Mouse (Mus musculus) CD4-positive helper T cell, adult 2 months (primary cell): ENCODE data around the gene Nynrin.

ENCODE experiments used
- DNase-seq: peaks from one replicate; pipeline ENCODE4 v3.0.0-alpha.2; 2012; ENCODE audit warnings: low read depth, missing footprints, low spot score

Gene Nynrin

DNA sequence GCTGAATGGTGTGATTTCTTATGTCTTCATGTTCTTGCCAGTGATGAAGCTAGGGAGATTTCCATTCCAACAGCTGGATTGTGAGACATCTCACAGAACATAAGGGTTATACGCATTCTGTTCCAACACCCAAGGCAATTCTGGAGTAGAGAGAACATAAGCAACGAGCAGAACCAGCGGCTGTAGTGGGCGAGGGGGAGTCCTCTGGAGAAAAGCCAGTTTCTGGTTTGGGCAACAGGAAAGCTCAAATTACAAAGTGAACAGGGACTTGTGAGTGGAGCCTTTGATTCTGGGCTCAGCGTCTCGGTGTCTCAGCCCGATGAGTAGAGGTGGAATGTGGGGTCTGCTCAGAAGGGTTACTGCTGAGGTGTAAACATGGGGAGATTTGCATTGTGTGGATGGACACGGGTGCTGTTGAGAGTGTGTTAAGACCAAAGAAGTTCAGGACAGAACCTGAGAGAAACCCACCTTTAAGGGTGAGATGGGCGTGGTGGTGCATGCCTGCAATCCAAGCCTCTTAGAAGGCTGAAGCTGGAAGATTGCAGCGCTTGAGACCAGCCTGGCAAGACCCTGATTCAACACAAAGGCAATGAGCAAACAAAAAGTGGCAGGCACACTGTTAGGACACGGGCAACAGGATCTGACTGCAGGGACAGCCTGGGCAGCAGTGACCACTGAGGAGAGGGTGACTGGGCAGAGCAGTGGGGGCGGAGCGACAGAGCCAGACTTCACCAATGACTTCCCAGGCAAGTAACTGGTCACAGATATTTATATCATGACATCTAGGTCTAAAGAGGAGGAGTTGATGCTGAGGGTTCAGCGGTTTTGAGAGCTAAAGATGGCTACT lies 23.9 kb downstream of the Nynrin start:
- DNase-seq, result no peak

GRCm38 (mm10) chr14:55878316-55878940 lies 24.6 kb downstream of the Nynrin start:
- no peak for DNase-seq

DNA sequence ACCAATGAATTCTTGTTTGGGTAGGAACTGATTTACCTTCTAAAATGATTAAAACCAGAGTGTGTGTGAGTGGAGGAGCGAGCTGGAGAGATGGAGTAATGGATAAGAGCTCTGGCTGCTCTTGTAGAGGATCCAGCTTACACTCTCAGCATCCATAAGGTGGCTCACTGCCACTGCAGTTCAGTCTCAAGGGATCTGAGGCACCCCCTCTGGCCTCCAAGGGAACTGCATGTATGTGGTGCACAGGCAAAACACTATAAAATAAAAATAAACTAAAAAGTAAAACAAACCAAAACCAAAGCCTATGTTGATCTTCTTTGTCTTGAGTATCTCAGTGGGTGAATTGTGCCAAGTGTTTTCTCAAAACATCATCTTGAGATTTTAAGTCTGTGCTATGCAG lies 25.8 kb downstream of the Nynrin start:
- peak; percentile 85 for DNase-seq

- no peak for DNase-seq
Measured at GRCm38 (mm10) chr14:55880982-55881381, 27.2 kb downstream of the Nynrin start.

- DNase-seq, result peak; percentile 70
Measured at GRCm38 (mm10) chr14:55882171-55882641, 28.4 kb downstream of the Nynrin start.

DNA sequence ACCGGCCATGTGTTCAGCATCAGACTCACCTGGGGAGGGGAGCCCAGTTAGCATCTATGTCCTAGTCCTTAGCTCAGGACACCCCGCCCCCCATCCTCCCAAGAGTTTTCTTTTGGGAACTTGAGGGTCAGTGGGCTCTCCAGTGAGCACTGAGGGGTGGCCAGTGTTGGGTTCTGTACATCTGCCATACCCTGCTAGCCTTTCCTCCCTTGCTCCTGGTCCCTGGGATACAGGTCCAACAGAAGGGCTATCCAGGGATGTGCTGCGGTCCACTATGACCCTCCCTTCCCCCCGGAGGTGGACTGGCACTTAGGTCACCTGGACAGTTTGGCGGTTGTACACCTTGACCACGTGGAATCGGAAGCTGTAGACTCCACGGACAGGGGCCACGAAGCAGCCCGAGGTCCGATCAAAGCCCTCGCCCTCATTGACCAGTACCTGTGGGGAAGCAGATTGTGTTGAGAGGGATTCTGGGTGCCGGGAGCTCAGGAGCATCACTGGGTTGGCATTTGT lies 29.4 kb downstream of the Nynrin start:
- DNase-seq, result no peak

- peak; percentile 18 for DNase-seq
Measured at GRCm38 (mm10) chr14:55883663-55884062, 29.9 kb downstream of the Nynrin start.

- no peak for DNase-seq
Measured at GRCm38 (mm10) chr14:55884166-55884565, 30.4 kb downstream of the Nynrin start, which contains the start of gene Cbln3. Gene Cbln3 (minus strand): TSS chr14:55884392.

DNA sequence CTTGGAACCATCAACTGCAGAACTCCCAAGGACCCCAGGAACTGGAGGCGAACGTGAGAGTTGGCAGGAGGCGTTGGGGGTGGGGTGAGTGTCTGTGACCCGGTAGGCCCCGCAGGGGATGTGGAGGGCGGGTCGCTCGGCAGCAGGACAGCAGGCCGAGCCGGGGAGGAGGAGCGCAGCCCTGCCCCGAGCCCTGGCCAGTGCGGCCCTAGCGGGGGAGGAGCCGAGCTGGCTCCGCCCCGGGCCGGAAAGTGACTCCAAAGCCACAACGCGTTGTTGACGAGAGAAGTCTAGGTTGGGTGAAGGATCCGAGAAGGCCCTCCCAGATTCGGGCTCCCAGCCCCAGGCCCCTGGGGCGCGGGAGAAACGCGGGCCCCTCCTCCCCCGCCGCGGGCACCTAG lies 30.9 kb downstream of the Nynrin start, which contains the start of gene Khnyn:
TSS of gene Khnyn (plus strand) at position 235 of the 401 bp plus-strand sequence.
- peak; percentile 89 for DNase-seq

DNA sequence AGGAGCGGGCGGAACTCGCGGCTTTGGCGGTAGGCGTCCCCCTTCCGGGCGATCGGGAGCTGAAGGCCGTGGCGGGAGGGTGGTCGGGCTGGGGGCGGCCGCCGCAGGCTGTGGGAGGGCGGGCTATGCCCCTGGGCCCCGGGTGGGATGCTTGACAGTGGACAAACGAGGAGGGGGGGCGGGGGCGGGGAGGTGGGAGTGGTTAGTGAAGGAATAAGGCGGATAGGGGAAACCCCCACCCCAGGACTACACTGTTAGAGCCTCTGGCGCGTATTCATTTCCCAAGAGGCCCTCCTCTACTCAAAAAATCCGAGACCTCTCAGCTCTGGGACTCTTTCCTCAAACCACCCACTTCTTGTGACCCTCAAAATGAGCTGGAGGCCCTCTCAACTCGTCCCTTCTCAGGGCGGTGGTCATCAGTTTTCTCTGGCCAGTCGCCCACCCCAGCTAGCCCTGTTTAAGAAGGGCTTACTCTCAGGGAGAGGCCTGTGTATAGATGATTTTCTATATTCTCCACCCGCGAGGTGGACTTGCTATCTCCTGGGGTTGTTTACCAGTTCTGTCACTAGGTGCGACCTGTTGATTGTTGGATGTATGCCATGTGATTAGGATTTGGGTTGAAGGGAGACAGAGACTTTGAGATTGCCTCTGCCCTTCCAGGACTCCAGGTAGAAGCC lies 31.4 kb downstream of the Nynrin start:
- peak; percentile 53 for DNase-seq

- DNase-seq, result peak; percentile 78
Measured at GRCm38 (mm10) chr14:55885791-55886271, 32.0 kb downstream of the Nynrin start.

GRCm38 (mm10) chr14:55886571-55887382 lies 33.0 kb downstream of the Nynrin start:
- DNase-seq, result no peak

DNA sequence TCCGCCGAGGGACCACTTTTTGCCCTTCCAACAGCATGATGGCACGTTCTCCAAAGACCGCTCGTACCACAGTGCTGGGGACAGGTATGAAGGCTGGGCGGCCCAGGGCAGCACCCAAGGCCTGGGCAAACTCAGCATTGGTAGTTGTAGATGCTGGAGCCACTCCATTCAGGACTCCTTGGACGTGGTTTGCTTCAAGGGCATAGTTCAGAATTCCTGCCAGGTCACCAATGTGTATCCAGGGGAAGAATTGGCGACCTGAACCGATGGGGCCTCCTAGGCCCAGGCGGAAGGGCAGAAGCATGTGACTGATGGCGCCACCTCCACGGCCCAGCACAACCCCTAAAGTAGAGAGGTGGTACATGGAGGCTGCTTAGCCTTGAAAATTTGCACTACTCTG lies 43.9 kb downstream of the Nynrin start:
- DNase-seq, result no peak

DNA sequence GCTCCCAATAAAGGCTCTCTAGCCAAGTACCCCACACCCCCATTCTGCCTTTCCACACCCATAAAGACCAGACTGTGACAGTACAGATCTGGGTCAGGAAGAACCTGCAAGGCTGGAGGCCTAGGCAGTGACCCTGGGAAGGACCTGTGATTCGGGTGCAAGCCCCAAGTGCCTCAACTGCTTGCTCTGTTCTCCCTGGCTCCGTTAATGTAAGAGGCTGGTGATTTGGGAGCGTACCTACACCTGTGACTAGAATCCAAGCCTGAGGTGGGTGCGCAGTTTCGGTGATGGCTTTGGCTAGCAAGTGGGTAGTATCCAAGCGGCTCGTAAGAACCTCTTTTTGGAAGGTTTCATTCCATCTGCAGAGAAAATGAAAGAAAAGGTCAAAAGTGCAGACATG lies 45.1 kb downstream of the Nynrin start:
- no peak for DNase-seq

GRCm38 (mm10) chr14:55899701-55900413 lies 46.0 kb downstream of the Nynrin start, which contains the start of gene Sdr39u1:
Gene Sdr39u1 (minus strand): TSS chr14:55900293.
- peak; percentile 93 for DNase-seq

DNA sequence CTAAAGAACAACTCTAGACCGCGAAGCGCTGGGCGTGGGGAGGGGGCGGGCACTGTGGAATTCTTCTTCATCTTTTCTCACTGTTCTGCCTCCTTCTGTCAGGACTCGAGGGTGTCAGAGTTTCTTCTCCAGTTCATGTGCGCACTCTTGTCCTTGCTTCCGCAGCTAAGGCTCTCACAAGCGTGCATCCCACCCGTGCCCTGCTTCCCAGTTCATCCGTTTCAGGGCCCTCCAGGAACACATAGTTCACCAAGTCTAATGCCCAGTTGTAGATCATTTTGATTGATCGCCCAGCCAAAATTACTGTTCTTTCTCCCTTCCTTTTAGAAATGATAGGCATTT lies 46.6 kb downstream of the Nynrin start:
- DNase-seq, result no peak

DNA sequence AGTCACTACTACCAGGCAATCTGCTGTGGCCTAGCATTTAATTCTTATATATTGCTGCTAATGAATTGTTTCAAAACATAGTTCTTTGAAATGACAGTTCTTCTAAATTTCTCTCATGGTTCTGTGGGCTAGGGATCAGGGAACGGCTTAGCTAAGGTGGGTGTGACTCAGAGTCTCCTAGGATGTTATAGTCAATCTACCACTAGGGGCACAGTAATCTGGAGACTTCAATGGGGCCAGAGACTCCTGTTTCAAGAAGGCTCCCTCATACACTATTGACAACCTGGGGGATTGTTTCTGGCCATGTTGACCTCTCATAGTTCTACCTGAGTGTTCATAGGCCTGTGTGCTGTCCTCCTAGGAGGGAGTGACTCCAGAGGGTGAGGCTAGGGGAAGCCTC lies 51.7 kb downstream of the Nynrin start:
- peak; percentile 22 for DNase-seq

DNA sequence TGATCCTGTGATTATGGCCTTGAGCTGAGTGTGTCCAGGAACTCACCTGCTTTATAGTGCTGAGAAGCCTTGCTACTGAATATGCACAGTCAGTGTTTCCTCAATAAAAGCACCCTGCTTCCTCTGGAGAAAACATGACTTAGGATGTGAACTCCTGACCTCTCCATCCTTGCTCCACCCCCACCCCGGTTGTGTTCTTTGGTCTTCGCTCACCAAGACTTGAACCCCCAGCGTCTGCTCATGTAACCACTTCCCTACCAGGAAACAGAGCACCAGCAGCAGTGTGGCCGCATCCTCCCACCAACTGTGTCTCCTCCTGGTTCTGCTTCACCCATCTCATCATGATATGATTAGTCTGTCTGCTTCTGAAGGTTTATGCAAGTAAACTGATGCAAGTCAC lies 59.6 kb downstream of the Nynrin start:
- DNase-seq, result peak; percentile 62

GRCm38 (mm10) chr14:55918240-55919082 lies 64.7 kb downstream of the Nynrin start:
- peak; percentile 86 for DNase-seq
